Mouse (Mus musculus) heart, postnatal 0 days (tissue): ENCODE measurements around the gene Gm17455. TPM values are rescaled to one million over a fixed set of nuclear protein-coding genes. Genes with fewer than 3 reads are reported as not detected.

Experiments used
- ATAC-seq: fragments of 200-750 bp; cut with Nextera tagmentation; 2 replicates; pipeline ENCODE4 v1.8.0; 2017; ENCODE audit warnings: low read depth, moderate number of reproducible peaks, moderate library complexity; ENCODE audit not compliant: insufficient read depth
- DNase-seq: peaks from one replicate; pipeline ENCODE4 v3.0.0-alpha.2; 2016; ENCODE audit warnings: low spot score
- H3K27ac ChIP-seq: fragments of 300-500 bp; sonication (generic); 2 replicates; pipeline ENCODE4 v1.5.1; 2014; ENCODE audit warnings: low read depth, mild to moderate bottlenecking
- H3K27me3 ChIP-seq: fragments of 300-500 bp; sonication (generic); 2 replicates; pipeline ENCODE4 v1.6.1; 2014; ENCODE audit warnings: low read length, mixed read lengths; ENCODE audit not compliant: control insufficient read depth, insufficient read depth
- H3K36me3 ChIP-seq: fragments of 300-500 bp; sonication (generic); replicated peaks from 2 replicates; pipeline ENCODE4 v1.6.1; 2014; ENCODE audit warnings: low read length, mixed read lengths; ENCODE audit not compliant: control insufficient read depth, insufficient read depth
- H3K4me1 ChIP-seq: fragments of 300-500 bp; sonication (generic); 2 replicates; pipeline ENCODE4 v1.6.1; 2014; ENCODE audit warnings: antibody characterized with exemption; ENCODE audit not compliant: control insufficient read depth, insufficient read depth
- H3K4me2 ChIP-seq: fragments of 300-500 bp; sonication (generic); 2 replicates; pipeline ENCODE4 v1.6.1; 2014; ENCODE audit warnings: low read depth, mild to moderate bottlenecking, low read length, moderate library complexity
- H3K4me3 ChIP-seq: fragments of 300-500 bp; sonication (generic); 2 replicates; pipeline ENCODE4 v1.5.1; 2014; ENCODE audit warnings: low read depth, low read length
- H3K9ac ChIP-seq: fragments of 300-500 bp; sonication (generic); replicated peaks from 2 replicates; pipeline ENCODE4 v1.6.1; 2014; ENCODE audit warnings: low read depth, low read length, mixed read lengths
- H3K9me3 ChIP-seq: fragments of 300-500 bp; sonication (generic); replicated peaks from 2 replicates; pipeline ENCODE4 v1.6.1; 2016; ENCODE audit warnings: low read length; ENCODE audit not compliant: control insufficient read depth
- CTCF ChIP-seq: IDR thresholded peaks from 2 replicates; pipeline ENCODE4 v1.5.1; 2016; ENCODE audit warnings: antibody characterized with exemption, control low read depth, low read depth
- EP300 ChIP-seq: IDR thresholded peaks from 2 replicates; pipeline ENCODE4 v1.6.1; 2016; ENCODE audit warnings: antibody characterized with exemption, low read depth
- WGBS: fragments of 180-500 bp; shearing (Covaris S2); extraction: QIAGEN DNeasy Blood & Tissue Kit; methylation state at CpG from one replicate; pipeline ENCODE4 v1.1.7; 2014; 5-methylcytosine and 5-hydroxymethylcytosine counted together
- polyA plus RNA-seq: library from polyadenylated mRNA; unstranded; fragments of >200 nt; fragmentation: Nextera tagmentation; extraction: Ambion mirVana; gene quantifications from 2 replicates; pipeline ENCODE4 v1.2.1, GENCODE M21; 2015
- total RNA-seq: library from RNA; depleted of rRNA; stranded (reverse); fragments of >200 nt; gene quantifications from 2 replicates; pipeline ENCODE4 v1.2.3, GENCODE M21; 2014; ENCODE audit warnings: low replicate concordance

Gene Gm17455
- total and polyA plus RNA-seq, 2 experiments from 2014 or later: 0.38 TPM; not detected in 1

DNA sequence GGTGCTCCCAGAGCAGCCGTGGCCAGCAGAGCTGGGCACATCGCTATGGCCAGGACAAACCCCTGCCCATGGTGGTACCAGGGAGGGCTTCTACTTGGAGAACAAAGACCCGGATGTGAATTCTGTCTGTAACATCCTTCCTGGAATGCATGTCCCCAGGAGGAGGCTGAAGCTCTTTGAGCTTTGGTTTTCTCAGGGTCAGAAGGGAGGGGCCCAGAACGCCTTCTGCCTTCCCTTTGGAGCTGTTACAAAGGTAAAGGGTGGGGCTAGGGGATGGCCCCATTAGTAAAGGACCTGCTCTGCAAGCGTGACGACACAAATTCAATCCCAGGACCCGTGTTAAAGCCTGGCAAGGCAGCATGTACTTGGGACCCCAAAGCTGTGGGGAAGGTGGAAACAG, 23.2 kb downstream of the Gm17455 start:
- H3K4me3 ChIP-seq: no peak overlapping the region
- no peaks in the 10 kb centered on the region for H3K27me3 ChIP-seq
- TF ChIP-seq EP300 (no peak), CTCF (no peak)
- H3K4me2 ChIP-seq: no peak overlapping the region
- DNase-seq (no peak), ATAC-seq (no peak)
- no peak overlapping the region for H3K9ac ChIP-seq
- H3K9me3 ChIP-seq: 0 out of 2 replicates have a peak, but pooled peaks cover 9% of the 10 kb centered on the region
- H3K4me1 ChIP-seq: no peaks in the 10 kb centered on the region
- no peak overlapping the region for H3K27ac ChIP-seq
- no peaks in the 10 kb centered on the region for H3K36me3 ChIP-seq
- 67% methylated on average over 7 of the region's 7 CpGs for WGBS

DNA sequence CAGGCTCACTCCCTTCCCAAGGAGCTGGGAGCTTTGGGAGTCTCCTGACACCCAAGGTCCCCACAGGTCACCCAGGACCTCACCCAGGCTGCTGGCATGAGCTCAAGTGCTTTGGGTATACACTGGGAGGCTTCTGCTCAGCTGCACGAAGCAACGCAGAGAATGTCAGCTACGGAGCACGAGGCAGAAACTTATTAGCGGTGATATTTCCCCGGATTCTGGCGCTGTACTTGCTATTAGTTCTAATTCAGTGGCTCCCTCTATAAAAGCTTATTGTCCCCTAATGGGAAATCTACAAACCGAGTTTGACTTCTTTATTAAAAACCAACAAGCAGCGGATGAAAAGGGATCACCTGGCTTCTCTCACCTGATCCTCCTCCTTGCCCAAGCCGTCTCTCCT, 30.5 kb downstream of the Gm17455 start:
- Histone ChIP-seq H3K9me3 (0 out of 2 replicates have a peak, but pooled peaks cover 9% of the 10 kb centered on the region), H3K27ac (no peak overlapping the region), H3K36me3 (no peaks in the 10 kb centered on the region), H3K9ac (no peak overlapping the region), H3K4me2 (no peak overlapping the region), H3K4me1 (no peaks in the 10 kb centered on the region), H3K27me3 (0 out of 2 replicates have a peak, but pooled peaks cover 8% of the 10 kb centered on the region), H3K4me3 (no peak overlapping the region)
- WGBS: 76% methylated on average over 10 of the region's 10 CpGs
- no peak for DNase-seq
- no peak for ATAC-seq
- TF ChIP-seq EP300: no peak
- TF ChIP-seq CTCF: no peak

DNA sequence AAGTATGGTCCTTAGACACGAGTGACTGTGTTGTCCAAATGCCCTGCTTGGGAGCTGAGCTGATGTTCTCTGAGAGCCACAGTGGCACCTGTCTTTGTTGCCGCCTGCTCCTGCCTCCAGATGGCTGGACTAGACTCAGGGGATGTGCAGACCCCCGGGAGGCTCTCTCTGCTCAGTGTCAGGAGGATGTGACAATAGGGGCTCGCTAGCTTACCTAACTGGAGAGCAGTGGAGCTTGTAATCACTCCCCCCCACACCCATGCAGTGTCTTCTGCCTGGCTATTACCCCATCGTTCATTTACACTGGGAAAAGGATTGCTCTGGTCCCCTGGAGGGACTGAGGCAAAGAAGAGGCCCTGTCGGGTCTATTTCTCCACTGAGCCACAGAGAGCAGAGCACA, 31.1 kb downstream of the Gm17455 start:
- H3K4me3 ChIP-seq: no peak overlapping the region
- 0 out of 2 replicates have a peak, but pooled peaks cover 8% of the 10 kb centered on the region for H3K27me3 ChIP-seq
- 0 out of 2 replicates have a peak, but pooled peaks cover 5% of the 10 kb centered on the region for H3K9me3 ChIP-seq
- no peak overlapping the region for H3K27ac ChIP-seq
- DNase-seq (no peak), ATAC-seq (no peak)
- no peak overlapping the region for H3K9ac ChIP-seq
- no peak overlapping the region for H3K4me2 ChIP-seq
- 51% methylated on average over 6 of the region's 6 CpGs for WGBS
- no peaks in the 10 kb centered on the region for H3K36me3 ChIP-seq
- TF ChIP-seq CTCF: no peak
- TF ChIP-seq EP300: no peak
- no peaks in the 10 kb centered on the region for H3K4me1 ChIP-seq

DNA sequence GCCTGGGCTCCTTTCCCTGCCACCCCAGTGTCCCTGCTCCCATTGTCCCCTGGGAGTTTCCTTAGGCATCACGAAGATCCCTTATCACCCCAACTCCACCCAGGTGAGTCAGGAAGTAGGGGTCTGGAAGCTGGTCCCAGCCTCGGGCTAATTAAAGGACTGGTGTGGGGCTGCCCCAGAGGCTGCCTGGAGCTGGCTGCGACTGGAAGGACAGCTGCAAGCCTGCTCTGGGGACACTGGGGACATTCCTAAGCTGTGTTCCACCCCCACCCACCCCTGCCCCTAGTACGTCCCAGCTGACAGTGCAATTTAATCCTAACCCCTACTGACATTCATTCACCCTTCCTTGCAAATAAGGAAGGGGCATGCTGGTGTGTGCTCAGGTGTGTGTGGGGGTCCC, 33.2 kb downstream of the Gm17455 start:
- Histone ChIP-seq H3K4me1 (no peaks in the 10 kb centered on the region), H3K27ac (no peak overlapping the region), H3K9me3 (no peaks in the 10 kb centered on the region), H3K4me2 (no peak overlapping the region), H3K9ac (no peak overlapping the region), H3K4me3 (no peak overlapping the region), H3K27me3 (0 out of 2 replicates have a peak, but pooled peaks cover 8% of the 10 kb centered on the region), H3K36me3 (no peaks in the 10 kb centered on the region)
- ATAC-seq (no peak), DNase-seq (no peak)
- WGBS: 15% methylated on average over 4 of the region's 4 CpGs
- TF ChIP-seq CTCF: no peak
- TF ChIP-seq EP300: no peak

DNA sequence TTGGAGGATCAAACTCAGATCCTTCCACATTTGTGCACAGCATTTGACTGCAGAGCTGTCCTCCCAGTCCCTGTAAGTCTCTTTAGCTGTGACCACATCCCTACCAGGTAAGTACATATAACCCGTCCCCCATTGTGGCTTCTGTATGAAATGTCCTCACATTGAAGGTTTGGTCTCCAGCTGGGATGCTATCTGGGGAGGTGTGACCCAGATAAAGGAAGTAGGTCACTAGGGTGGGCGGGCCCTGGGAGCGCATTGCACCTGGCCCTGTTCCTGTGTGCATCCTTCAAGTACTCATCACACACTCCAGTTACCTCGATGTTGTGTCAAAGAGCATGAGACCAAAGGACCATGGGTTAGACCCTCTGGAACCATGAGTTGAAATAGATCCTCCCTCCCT, 42.8 kb downstream of the Gm17455 start:
- H3K27me3 ChIP-seq: no peaks in the 10 kb centered on the region
- no peak overlapping the region for H3K9ac ChIP-seq
- no peaks in the 10 kb centered on the region for H3K36me3 ChIP-seq
- no peak overlapping the region for H3K4me3 ChIP-seq
- ATAC-seq (no peak), DNase-seq (no peak)
- no peak overlapping the region for H3K4me2 ChIP-seq
- H3K4me1 ChIP-seq: no peaks in the 10 kb centered on the region
- no peak for TF ChIP-seq EP300
- TF ChIP-seq CTCF: no peak
- no peaks in the 10 kb centered on the region for H3K9me3 ChIP-seq
- H3K27ac ChIP-seq: no peak overlapping the region
- 73% methylated on average over 4 of the region's 4 CpGs for WGBS

DNA sequence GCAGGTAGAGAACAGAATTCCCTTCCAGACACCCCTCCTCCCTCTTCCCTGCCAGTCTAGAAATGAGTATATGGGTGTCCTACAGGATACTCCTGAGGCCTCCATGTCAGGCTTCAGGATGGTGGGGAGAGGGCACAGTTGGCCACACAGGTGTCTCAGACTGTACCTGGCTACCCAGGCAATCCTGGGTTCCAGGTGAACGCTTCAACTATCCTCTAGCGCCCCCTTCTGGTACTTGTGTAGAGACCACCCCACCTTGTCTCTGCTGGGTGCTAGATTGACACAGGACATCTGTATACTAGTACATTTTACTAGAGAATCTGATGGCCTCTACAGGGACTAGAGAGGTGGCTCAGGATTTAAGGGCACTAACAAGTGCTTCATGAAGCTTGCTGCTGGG, 43.6 kb downstream of the Gm17455 start:
- no peak overlapping the region for H3K4me2 ChIP-seq
- no peaks in the 10 kb centered on the region for H3K27me3 ChIP-seq
- TF ChIP-seq EP300 (no peak), CTCF (no peak)
- H3K27ac ChIP-seq: no peak overlapping the region
- no peaks in the 10 kb centered on the region for H3K36me3 ChIP-seq
- H3K4me3 ChIP-seq: no peak overlapping the region
- ATAC-seq (no peak), DNase-seq (no peak)
- 5% methylated on average over 2 of the region's 2 CpGs for WGBS
- no peak overlapping the region for H3K9ac ChIP-seq
- H3K4me1 ChIP-seq: no peaks in the 10 kb centered on the region
- no peaks in the 10 kb centered on the region for H3K9me3 ChIP-seq
